Mouse (Mus musculus): ENCODE measurements around the gene Hivep3.

Gene Hivep3

GRCm38 (mm10) chr4:119816620-119817356 is 83.2 kb downstream of the Hivep3 start:
- peak; percentile 46 to 47 for DNase-seq

- no peak for DNase-seq
Observed at GRCm38 (mm10) chr4:119825956-119826355, 92.4 kb downstream of the Hivep3 start.

- peak; percentile 50 to 56 for DNase-seq
Observed at GRCm38 (mm10) chr4:119828386-119828785, 94.8 kb downstream of the Hivep3 start.

GRCm38 (mm10) chr4:119828996-119829395 is 95.4 kb downstream of the Hivep3 start:
- peak in 1 of 2 experiments; percentile 21 for DNase-seq

- no peak for DNase-seq
Observed at GRCm38 (mm10) chr4:119833333-119833732, 99.7 kb downstream of the Hivep3 start.

- no peak for DNase-seq
Observed at GRCm38 (mm10) chr4:119833884-119834283, 100.3 kb downstream of the Hivep3 start.

GRCm38 (mm10) chr4:119836181-119836580 is 102.6 kb downstream of the Hivep3 start:
- DNase-seq = no peak

- no peak for DNase-seq
Observed at GRCm38 (mm10) chr4:119837505-119838065, 104.0 kb downstream of the Hivep3 start.

- no peak for DNase-seq
Observed at GRCm38 (mm10) chr4:119838308-119838707, 104.7 kb downstream of the Hivep3 start.

GRCm38 (mm10) chr4:119843294-119843693 is 109.7 kb downstream of the Hivep3 start:
- DNase-seq = no peak

GRCm38 (mm10) chr4:119844267-119844666 is 110.7 kb downstream of the Hivep3 start:
- no peak for DNase-seq

- no peak for DNase-seq
Observed at GRCm38 (mm10) chr4:119845596-119846161, 112.1 kb downstream of the Hivep3 start.

- DNase-seq = peak in 1 of 2 experiments; percentile 31
Observed at GRCm38 (mm10) chr4:119852483-119852882, 118.9 kb downstream of the Hivep3 start.

- DNase-seq = no peak
Observed at GRCm38 (mm10) chr4:119854307-119855144, 120.9 kb downstream of the Hivep3 start.

- DNase-seq = no peak
Observed at GRCm38 (mm10) chr4:119859454-119859853, 125.9 kb downstream of the Hivep3 start.

- DNase-seq = no peak
Observed at GRCm38 (mm10) chr4:119861001-119861400, 127.4 kb downstream of the Hivep3 start.

- no peak for DNase-seq
Observed at GRCm38 (mm10) chr4:119865827-119866455, 132.4 kb downstream of the Hivep3 start.

- DNase-seq = no peak
Observed at GRCm38 (mm10) chr4:119867132-119867531, 133.5 kb downstream of the Hivep3 start.

GRCm38 (mm10) chr4:119870411-119870810 is 136.8 kb downstream of the Hivep3 start:
- DNase-seq = peak; percentile 72 to 77

GRCm38 (mm10) chr4:119871441-119871840 is 137.9 kb downstream of the Hivep3 start:
- DNase-seq = peak; percentile 25 to 46

- DNase-seq = peak; percentile 61 to 63
Observed at GRCm38 (mm10) chr4:119871861-119872582, 138.4 kb downstream of the Hivep3 start.

- DNase-seq = no peak
Observed at GRCm38 (mm10) chr4:119873935-119874334, 140.4 kb downstream of the Hivep3 start.
